Mouse (Mus musculus) olfactory bulb, adult 2 months (tissue): ENCODE measurements around the gene Gm4763.

Experiments used
- CTCF ChIP-seq: fragments of 200-500 bp; IDR thresholded peaks from 2 replicates; pipeline ENCODE4 v1.5.1; 2012; ENCODE audit warnings: low read depth, mild to moderate bottlenecking, low read length, moderate library complexity; ENCODE audit not compliant: insufficient read depth
- POLR2A ChIP-seq: fragments of 200-500 bp; IDR thresholded peaks from 2 replicates; pipeline ENCODE4 v1.6.1; 2012; ENCODE audit warnings: mild to moderate bottlenecking, low read depth, low read length, moderate library complexity; ENCODE audit not compliant: insufficient read depth

DNA sequence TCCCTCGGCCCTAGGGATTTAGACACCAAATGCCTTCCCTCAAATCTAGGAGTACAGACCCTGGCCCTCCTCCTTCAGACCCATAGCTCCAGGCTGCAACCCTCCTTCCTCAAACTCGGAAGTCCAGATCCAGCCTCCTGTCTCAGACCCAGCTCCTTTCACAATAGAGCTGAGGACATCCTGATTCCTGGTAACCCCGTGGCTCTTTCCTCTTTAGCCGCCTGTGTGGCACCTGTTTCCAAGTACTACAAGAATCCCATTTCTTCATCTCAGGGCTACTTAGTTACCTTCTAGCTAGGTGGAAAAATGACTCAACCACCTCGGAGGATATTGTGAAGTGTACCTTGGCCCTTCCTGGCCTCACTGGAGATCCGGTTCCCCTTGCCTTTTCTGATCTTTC lies 34.5 kb upstream of the Gm4763 start:
- TF ChIP-seq CTCF (no peak), POLR2A (no peak)
